Comparison of ENCODE assay signal across 14 mouse cellular contexts in the genomic region with DNA sequence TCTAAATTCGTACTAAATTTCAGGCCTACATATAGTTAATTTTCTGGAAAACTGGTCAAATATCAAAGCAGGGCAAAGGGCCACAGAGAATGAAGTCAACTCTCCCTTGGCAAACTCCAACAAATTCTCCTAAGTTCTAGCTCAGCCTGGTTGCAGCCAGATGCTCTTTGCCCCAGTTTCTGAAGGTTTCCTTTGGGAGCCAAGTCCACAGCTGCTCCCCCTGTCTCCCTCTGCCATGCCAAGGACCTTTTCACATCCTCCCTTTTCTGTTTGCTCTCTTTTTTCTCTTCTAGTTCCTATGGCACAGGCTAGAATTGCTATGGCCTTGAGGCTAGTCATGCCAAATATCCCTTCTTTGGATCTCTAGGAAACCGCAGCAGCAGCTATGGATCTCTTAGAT. TPM values are rescaled to one million over a fixed set of nuclear protein-coding genes. Genes with fewer than 3 reads are reported as not detected.
DNase-seq lines count a peak whose midpoint lies in the region; ATAC-seq and TF ChIP-seq lines count a peak whose summit lies in the region.
"Had no signal": no experiment of that assay in that cellular context is flagged by ENCODE, and none has a peak within 500 bp of the region (broad histone marks: within the 10 kb centered on the region; RNA-seq: fewer than 3 reads in every experiment).

No protein-coding gene starts in this region.

- no peaks in the 10 kb centered on the region; the same call in 1 of the 2 replicates for H3K4me1 ChIP-seq in lung, embryonic 16.5 days (replicated peaks; ENCODE audit: control insufficient read depth, insufficient read depth, low read length)
- H3K4me1 ChIP-seq in lung, postnatal 0 days (ENCODE audit: insufficient read depth, low read depth, low read length), result no peaks in the 10 kb centered on the region
- H3K4me1 ChIP-seq in forebrain, embryonic 11.5 days (replicated peaks; ENCODE audit: control insufficient read depth, insufficient read depth, low read length), result no peaks in the 10 kb centered on the region
- H3K4me1 ChIP-seq: hindbrain, embryonic 15.5 days; liver, embryonic 12.5 days; midbrain, embryonic 13.5 days had no signal

- no peak for ATAC-seq in lung, embryonic 16.5 days (ENCODE audit: low read depth)
- ATAC-seq in lung, postnatal 0 days, result no peak
- no peak for ATAC-seq in forebrain, embryonic 11.5 days (replicated peaks; ENCODE audit: low FRiP score)
- ATAC-seq: liver, embryonic 12.5 days; midbrain, embryonic 13.5 days had no signal

- H3K9me3 ChIP-seq in lung, embryonic 16.5 days (ENCODE audit: control insufficient read depth, low read length), result no peaks in the 10 kb centered on the region
- H3K9me3 ChIP-seq in lung, postnatal 0 days (ENCODE audit: low read length), result no peaks in the 10 kb centered on the region
- no peaks in the 10 kb centered on the region for H3K9me3 ChIP-seq in forebrain, embryonic 11.5 days (ENCODE audit: control insufficient read depth, low read length)
- H3K9me3 ChIP-seq: hindbrain, embryonic 15.5 days; liver, embryonic 12.5 days; midbrain, embryonic 13.5 days had no signal

- no peak overlapping the region for H3K4me3 ChIP-seq in lung, embryonic 16.5 days (ENCODE audit: low read length)
- H3K4me3 ChIP-seq in lung, postnatal 0 days (ENCODE audit: low read depth, low read length), result no peak overlapping the region
- no peak overlapping the region for H3K4me3 ChIP-seq in forebrain, embryonic 11.5 days (ENCODE audit: low read depth, low read length)
- H3K4me3 ChIP-seq: hindbrain, embryonic 15.5 days; liver, embryonic 12.5 days; midbrain, embryonic 13.5 days had no signal

- no peak for TF ChIP-seq CTCF in lung, postnatal 0 days (IDR thresholded peaks at IDR 0.05)

- H3K36me3 ChIP-seq in lung, embryonic 16.5 days (ENCODE audit: control insufficient read depth, insufficient read depth, low read length), result no peaks in the 10 kb centered on the region
- no peaks in the 10 kb centered on the region for H3K36me3 ChIP-seq in lung, postnatal 0 days (ENCODE audit: insufficient read depth, low read length)
- no peaks in the 10 kb centered on the region for H3K36me3 ChIP-seq in forebrain, embryonic 11.5 days (ENCODE audit: control insufficient read depth, insufficient read depth, low read length)
- H3K36me3 ChIP-seq: hindbrain, embryonic 15.5 days; liver, embryonic 12.5 days; midbrain, embryonic 13.5 days had no signal

- H3K27me3 ChIP-seq in lung, embryonic 16.5 days (ENCODE audit: control insufficient read depth, insufficient read depth, low read depth, low read length), result no peaks in the 10 kb centered on the region
- H3K27me3 ChIP-seq in lung, postnatal 0 days (replicated peaks; ENCODE audit: insufficient read depth, low read length), result no peaks in the 10 kb centered on the region
- H3K27me3 ChIP-seq in forebrain, embryonic 11.5 days (ENCODE audit: control insufficient read depth, insufficient read depth, low read length), result no peaks in the 10 kb centered on the region
- H3K27me3 ChIP-seq: hindbrain, embryonic 15.5 days; liver, embryonic 12.5 days; midbrain, embryonic 13.5 days had no signal

- no peak overlapping the region for H3K9ac ChIP-seq in lung, embryonic 16.5 days (ENCODE audit: low read length)
- H3K9ac ChIP-seq in lung, postnatal 0 days (replicated peaks; ENCODE audit: low read depth), result no peak overlapping the region
- H3K9ac ChIP-seq in forebrain, embryonic 11.5 days (ENCODE audit: low read length), result no peak overlapping the region
- H3K9ac ChIP-seq: hindbrain, embryonic 15.5 days; liver, embryonic 12.5 days; midbrain, embryonic 13.5 days had no signal

- 92% methylated on average over 2 of the region's 2 CpGs for WGBS in lung, embryonic 16.5 days
- WGBS in lung, postnatal 0 days, result 94% methylated on average over 2 of the region's 2 CpGs
- WGBS in forebrain, embryonic 11.5 days, result 86% methylated on average over 2 of the region's 2 CpGs

- peak; percentile 62 for DNase-seq in adrenal gland, postnatal 10 days
- no peak for DNase-seq in adrenal gland, postnatal 4 days (ENCODE audit: low spot score in 2 of 2)
- DNase-seq in lung, postnatal 0 days (ENCODE audit: low spot score), result no peak
- peak; percentile 73 for DNase-seq in heart, adult 8-10 months (ENCODE audit: low spot score)
- peak; percentile 31 for DNase-seq in lung, postnatal 36 days
- DNase-seq in spleen, postnatal 10 days (ENCODE audit: low spot score in 2 of 2), result no peak
- DNase-seq in forebrain, embryonic 11.5 days (ENCODE audit: low spot score), result no peak
- DNase-seq: thymus, postnatal 4 days had no signal

- no peak overlapping the region for H3K4me2 ChIP-seq in lung, embryonic 16.5 days (ENCODE audit: low read depth, low read length)
- H3K4me2 ChIP-seq in lung, postnatal 0 days (replicated peaks; ENCODE audit: low read depth, low read length), result no peak overlapping the region
- H3K4me2 ChIP-seq in forebrain, embryonic 11.5 days (ENCODE audit: low read depth, low read length, severe bottlenecking), result no peak overlapping the region
- H3K4me2 ChIP-seq: hindbrain, embryonic 15.5 days; liver, embryonic 12.5 days; midbrain, embryonic 13.5 days had no signal

- H3K27ac ChIP-seq in lung, embryonic 16.5 days (ENCODE audit: low read length), result 0 out of 2 replicates have a peak overlapping the region, but pooled peaks have one; percentile 39
- no peak overlapping the region for H3K27ac ChIP-seq in lung, postnatal 0 days (ENCODE audit: low read length)
- H3K27ac ChIP-seq in forebrain, embryonic 11.5 days (ENCODE audit: low read depth, low read length), result no peak overlapping the region
- H3K27ac ChIP-seq: hindbrain, embryonic 15.5 days; liver, embryonic 12.5 days; midbrain, embryonic 13.5 days had no signal

- no peak for TF ChIP-seq EP300 in lung, postnatal 0 days (IDR thresholded peaks at IDR 0.05)

RNA-seq across cellular contexts. Expression of gene Gnat3, which starts 43.8 kb away (rescaled TPM):
- under 1 TPM; 0.27 to 0.36 TPM for total RNA-seq in adrenal gland, postnatal 10 days (2021)
- not detected for total RNA-seq in adrenal gland, postnatal 4 days (2021)
- polyA plus RNA-seq in lung, embryonic 16.5 days (2015; fragmentation: Nextera tagmentation; extraction: Ambion mirVana), result not detected in 2 replicates
- 0.10 and 0.19 TPM in 2 replicates for polyA plus RNA-seq in lung, postnatal 0 days (2015; fragmentation: Nextera tagmentation; extraction: Ambion mirVana)
- total RNA-seq in heart, adult 8-10 months (2022), result under 1 TPM; 0.44 to 0.66 (median 0.53) TPM
- polyA plus RNA-seq in forebrain, embryonic 11.5 days (2014; fragmentation: Nextera tagmentation; extraction: Ambion mirVana), result not detected in 2 replicates
- total RNA-seq: layer of hippocampus, postnatal 36 days had no signal
- polyA plus RNA-seq: hindbrain, embryonic 15.5 days; liver, embryonic 12.5 days; midbrain, embryonic 13.5 days; spleen, adult 2 months had no signal

Comparison
In these comparisons a context has a peak if more than half of its experiments do, and no peak if none do; other contexts are left out.
1. DNase-seq: peak in adrenal gland, postnatal 10 days (single experiment), heart, adult 8-10 months (single experiment) and lung, postnatal 36 days (single experiment); none in adrenal gland, postnatal 4 days (0 of 2), lung, postnatal 0 days (single experiment), spleen, postnatal 10 days (0 of 2) and forebrain, embryonic 11.5 days (single experiment).